Mouse (Mus musculus) small intestine, adult 2 months (tissue): Measurements from ENCODE around the gene Tuba1a.

Source experiments
- CTCF ChIP-seq: fragments of 200-500 bp; IDR thresholded peaks from 2 replicates; pipeline ENCODE4 v1.5.1; 2012; ENCODE audit warnings: low read depth, mild to moderate bottlenecking, control low read depth, inconsistent platforms, low read length, moderate library complexity, mixed read lengths; ENCODE audit not compliant: insufficient replicate concordance, insufficient read length; ENCODE audit errors: extremely low read depth
- POLR2A ChIP-seq: fragments of 200-500 bp; IDR thresholded peaks from 2 replicates; pipeline ENCODE4 v1.6.1; 2012; ENCODE audit warnings: low read depth, mild to moderate bottlenecking, control low read depth, inconsistent platforms, low read length, moderate library complexity

DNA sequence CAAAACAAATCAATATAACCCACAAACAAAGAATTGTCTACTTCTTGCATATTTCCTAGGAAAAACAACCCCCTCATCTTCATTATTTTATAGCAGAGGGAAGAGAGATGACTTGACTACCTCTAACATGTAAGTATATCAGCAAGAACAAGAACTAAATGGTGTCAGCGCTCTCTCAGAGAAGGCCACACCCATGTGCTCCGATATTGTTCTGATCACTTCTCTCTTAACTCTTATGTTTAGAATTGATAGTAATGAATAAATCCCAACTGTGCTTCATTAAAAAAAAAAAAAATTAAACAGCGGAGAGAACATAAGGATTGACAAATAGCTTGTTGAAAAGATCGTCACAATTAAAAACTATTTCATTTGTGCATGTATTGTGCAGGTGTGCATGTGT is 1.8 kb upstream of the Tuba1a start:
- no peak for TF ChIP-seq CTCF
- no peak for TF ChIP-seq POLR2A
